Mouse (Mus musculus): ENCODE measurements around the gene Olfr678.

DNA sequence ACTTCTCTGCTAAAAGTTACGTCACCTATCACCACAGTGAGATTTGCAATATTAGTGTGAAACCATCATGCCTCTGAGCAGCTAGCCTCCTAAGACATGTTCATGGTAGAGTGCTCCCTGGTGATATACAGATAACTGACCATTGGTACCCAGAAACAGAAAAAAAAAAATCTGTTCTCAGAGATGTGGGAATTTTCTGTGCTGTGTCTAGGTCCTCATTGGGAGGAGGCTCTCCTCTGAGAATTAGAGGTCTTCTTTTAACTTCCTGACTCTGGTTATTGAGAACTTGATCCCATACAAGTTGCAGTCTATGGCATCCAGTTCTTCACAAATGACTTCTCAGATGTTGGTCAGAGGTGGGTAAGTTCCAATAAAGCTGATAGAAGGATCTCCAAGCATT lies at the start of gene Olfr678:
- TF ChIP-seq CTCF (IDR thresholded peaks at IDR 0.05; ENCODE audit: extremely low read depth, insufficient read depth, insufficient read length, insufficient replicate concordance) = no peak
- TF ChIP-seq POLR2A (IDR thresholded peaks at IDR 0.05; ENCODE audit: low read depth, low read length) = no peak
